Mouse (Mus musculus) effector memory CD4-positive, alpha-beta T cell, adult 5 months (primary cell): ENCODE measurements around the gene Pih1d3. TPM values are rescaled to one million over a fixed set of nuclear protein-coding genes. Genes with fewer than 3 reads are reported as not detected.

Source experiments
- polyA plus RNA-seq: library from polyadenylated mRNA; unstranded; fragments of 100-300 nt; shearing (Covaris generic); gene quantifications from one replicate; pipeline ENCODE4 v1.2.1, GENCODE M21; 2017

Gene Pih1d3
- polyA plus RNA-seq, result not detected

DNA sequence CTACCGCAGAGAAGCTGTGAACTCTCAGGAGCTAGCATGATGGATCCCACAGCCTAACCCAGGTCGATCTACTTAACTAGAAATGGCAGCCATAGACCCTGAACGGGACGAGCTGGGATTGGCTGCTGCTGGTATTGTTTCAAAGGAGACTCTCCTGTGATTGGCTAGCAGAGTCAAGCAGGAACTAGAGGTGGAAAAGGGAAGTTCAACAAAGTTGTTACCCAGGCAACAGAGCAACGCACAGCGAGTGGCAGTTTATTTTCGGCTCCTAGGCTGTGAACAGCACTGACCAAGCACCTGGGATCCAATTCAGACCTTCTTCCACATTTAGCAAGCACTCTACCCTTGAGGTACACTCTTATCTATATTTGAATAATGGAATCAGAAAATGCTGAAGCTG lies at the start of gene Pih1d3, which contains the start of gene 4931428L18Rik:
Pih1d3 (plus strand) TSS at position 275 of the 400 bp plus-strand sequence.
4931428L18Rik (minus strand) TSS at position 121 of the 400 bp plus-strand sequence.

DNA sequence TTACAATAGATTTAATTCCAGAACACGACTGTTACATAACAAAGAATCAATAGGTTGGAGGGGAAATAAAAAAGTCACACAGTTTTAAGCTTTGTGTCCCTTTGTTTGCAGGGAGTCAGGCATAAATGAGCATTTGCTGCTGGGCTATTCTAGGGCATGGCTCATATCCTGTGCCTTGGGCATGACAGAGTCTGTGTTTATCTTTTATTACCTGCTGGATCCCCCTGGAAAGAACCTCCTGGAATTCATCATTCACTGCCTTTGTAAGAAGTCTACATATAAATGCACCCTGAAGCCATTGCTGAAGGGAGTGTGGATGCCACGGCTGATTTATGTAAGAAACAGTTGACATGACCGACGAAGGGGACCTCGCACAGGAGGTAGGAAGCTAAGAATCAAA lies 46.5 kb upstream of the Pih1d3 start, which contains the start of gene Lgsn:
Lgsn (plus strand) TSS at position 301 of the 400 bp plus-strand sequence.

Other genes starting within 250 kb of the Pih1d3 start
- not detected for gene AC153137.1, start 244.9 kb upstream of the Pih1d3 start, polyA plus RNA-seq
- gene Lgsn, start 46.4 kb upstream of the Pih1d3 start, polyA plus RNA-seq, result not detected
- not detected for gene 4931428L18Rik, start 154 bp upstream of the Pih1d3 start, polyA plus RNA-seq